Mouse (Mus musculus) splenic B cell, adult 2 months (primary cell): ENCODE measurements around the gene Fndc5.

Source experiments
- DNase-seq: peaks from one replicate; pipeline ENCODE4 v3.0.0-alpha.2; 2011; ENCODE audit warnings: low read depth, low spot score
- H3K27me3 ChIP-seq: 2 replicates; pipeline ENCODE4 v1.6.1; 2012; ENCODE audit warnings: mild to moderate bottlenecking, low read length, moderate library complexity, mixed read lengths; ENCODE audit not compliant: control insufficient read depth, poor library complexity, insufficient read depth, severe bottlenecking
- H3K36me3 ChIP-seq: 2 replicates; pipeline ENCODE4 v1.6.1; 2012; ENCODE audit warnings: mild to moderate bottlenecking, low read length, moderate library complexity, mixed read lengths; ENCODE audit not compliant: control insufficient read depth, poor library complexity, insufficient read depth, severe bottlenecking

The Fndc5 gene

GRCm38 (mm10) chr4:129135637-129136036, 1.2 kb upstream of the Fndc5 start:
- no peak for DNase-seq
- no peaks in the 10 kb centered on the region for H3K36me3 ChIP-seq
- H3K27me3 ChIP-seq, result no peaks in the 10 kb centered on the region

- H3K36me3 ChIP-seq, result no peaks in the 10 kb centered on the region
- no peaks in the 10 kb centered on the region for H3K27me3 ChIP-seq
- DNase-seq, result no peak
Observed at GRCm38 (mm10) chr4:129136189-129136578, 615 bp upstream of the Fndc5 start.

- no peak for DNase-seq
- Histone ChIP-seq H3K36me3 (no peaks in the 10 kb centered on the region), H3K27me3 (no peaks in the 10 kb centered on the region)
Observed at GRCm38 (mm10) chr4:129137392-129138321, 858 bp downstream of the Fndc5 start.

GRCm38 (mm10) chr4:129139642-129140041, 2.8 kb downstream of the Fndc5 start:
- no peak for DNase-seq
- Histone ChIP-seq H3K27me3 (no peaks in the 10 kb centered on the region), H3K36me3 (no peaks in the 10 kb centered on the region)

GRCm38 (mm10) chr4:129140808-129141207, 4.0 kb downstream of the Fndc5 start:
- Histone ChIP-seq H3K27me3 (no peaks in the 10 kb centered on the region), H3K36me3 (no peaks in the 10 kb centered on the region)
- DNase-seq, result no peak

GRCm38 (mm10) chr4:129141560-129142438, 5.0 kb downstream of the Fndc5 start:
- H3K36me3 ChIP-seq, result no peaks in the 10 kb centered on the region
- no peak for DNase-seq
- H3K27me3 ChIP-seq, result no peaks in the 10 kb centered on the region

GRCm38 (mm10) chr4:129142439-129143045, 5.7 kb downstream of the Fndc5 start:
- Histone ChIP-seq H3K27me3 (no peaks in the 10 kb centered on the region), H3K36me3 (no peaks in the 10 kb centered on the region)
- no peak for DNase-seq

- DNase-seq, result no peak
Observed at GRCm38 (mm10) chr4:129143509-129143908, 6.7 kb downstream of the Fndc5 start.

GRCm38 (mm10) chr4:129144401-129145367, 7.9 kb downstream of the Fndc5 start:
- Histone ChIP-seq H3K36me3 (peaks cover 4% of the 10 kb centered on the region; the same call in 1 of the 2 replicates), H3K27me3 (no peaks in the 10 kb centered on the region)
- no peak for DNase-seq

More at GRCm38 (mm10) chr4:129143509-129143908, 6.7 kb downstream of the Fndc5 start:
- H3K36me3 ChIP-seq, result peaks cover 2% of the 10 kb centered on the region; the same call in 1 of the 2 replicates
- no peaks in the 10 kb centered on the region for H3K27me3 ChIP-seq

GRCm38 (mm10) chr4:129145411-129145810, 8.6 kb downstream of the Fndc5 start:
- no peaks in the 10 kb centered on the region for H3K27me3 ChIP-seq
- peaks cover 6% of the 10 kb centered on the region; the same call in 1 of the 2 replicates for H3K36me3 ChIP-seq
- DNase-seq, result no peak

GRCm38 (mm10) chr4:129145943-129146342, 9.1 kb downstream of the Fndc5 start:
- DNase-seq, result no peak
- Histone ChIP-seq H3K27me3 (no peaks in the 10 kb centered on the region), H3K36me3 (peaks cover 6% of the 10 kb centered on the region; the same call in 1 of the 2 replicates)

- H3K36me3 ChIP-seq, result peaks cover 6% of the 10 kb centered on the region; the same call in 1 of the 2 replicates
- DNase-seq, result no peak
- H3K27me3 ChIP-seq, result no peaks in the 10 kb centered on the region
Observed at GRCm38 (mm10) chr4:129146392-129146791, 9.6 kb downstream of the Fndc5 start.

- Histone ChIP-seq H3K36me3 (peaks cover 6% of the 10 kb centered on the region; the same call in 1 of the 2 replicates), H3K27me3 (no peaks in the 10 kb centered on the region)
- DNase-seq, result no peak
Observed at GRCm38 (mm10) chr4:129147552-129148103, 10.8 kb downstream of the Fndc5 start.
